Mouse (Mus musculus): Measurements from ENCODE around the gene Oxnad1. TPM values are rescaled to one million over a fixed set of nuclear protein-coding genes. Genes with fewer than 3 reads are reported as not detected.
"Not testable (repeated sequence)": the region's sequence is repeated elsewhere in the genome, so short reads cannot be mapped to it uniquely, and the experiment has no call there.

The Oxnad1 gene
- total and polyA plus RNA-seq, 2 experiments from 2014 or later: 22.4 to 26.2 TPM

DNA sequence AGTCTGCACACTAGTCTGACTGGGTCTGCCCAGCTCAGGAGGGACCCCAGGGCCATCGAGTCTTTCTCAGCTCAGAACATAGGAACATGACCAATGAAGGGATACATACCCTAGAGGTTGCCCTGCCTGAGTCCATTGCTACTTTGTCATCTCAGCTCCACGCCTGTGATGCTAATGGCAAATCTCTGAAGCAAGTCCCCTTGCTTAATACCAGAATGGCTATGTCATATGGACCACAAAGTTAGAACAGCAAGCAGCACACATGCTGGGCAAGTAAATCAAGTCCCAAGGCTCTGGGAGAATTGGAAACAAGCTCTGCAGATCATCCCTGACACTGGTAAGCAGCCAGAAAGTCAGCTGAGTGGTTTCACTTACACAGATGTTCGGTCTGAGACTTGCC, 13.8 kb downstream of the Oxnad1 start:
- Histone ChIP-seq H3K4me2 (ENCODE audit: low read depth) (no peak overlapping the region), H3K9ac (no peak overlapping the region), H3K4me1 (ENCODE audit: insufficient read depth) (no peaks in the 10 kb centered on the region), H3K27me3 (ENCODE audit: insufficient read depth, low read length) (no peaks in the 10 kb centered on the region), H3K4me3 (ENCODE audit: low read depth, low read length) (no peak overlapping the region), H3K36me3 (ENCODE audit: insufficient read depth) (peaks cover 62% of the 10 kb centered on the region), H3K27ac (ENCODE audit: low read depth, low read length) (no peak overlapping the region), H3K9me3 (ENCODE audit: low read length) (no peaks in the 10 kb centered on the region)
- WGBS: 92% methylated on average over 3 of the region's 3 CpGs
- no peak for TF ChIP-seq CTCF (IDR thresholded peaks at IDR 0.05; ENCODE audit: low read depth)
- DNase-seq: no peak
- ATAC-seq: no peak

DNA sequence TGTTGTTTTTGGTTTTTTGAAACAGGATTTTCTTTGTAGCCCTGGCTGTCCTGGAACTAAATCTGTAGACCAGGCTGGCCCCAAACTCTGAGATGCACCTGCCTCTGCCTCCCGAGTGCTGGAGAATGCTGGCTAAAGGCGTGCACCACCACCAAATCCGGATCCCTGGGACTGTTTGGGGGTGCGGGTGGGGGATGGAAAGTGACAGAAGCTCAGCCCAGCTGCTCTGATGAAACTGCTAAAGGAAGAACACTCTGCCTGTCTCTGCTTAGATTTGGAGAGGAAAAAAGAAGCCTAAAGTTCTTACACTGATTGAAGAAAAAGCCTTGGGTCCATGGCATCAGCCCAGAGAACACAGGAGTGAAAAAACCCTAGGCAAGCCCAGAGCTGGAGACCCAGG, 18.4 kb downstream of the Oxnad1 start:
- Histone ChIP-seq H3K4me2 (ENCODE audit: low read depth) (no peak overlapping the region), H3K4me1 (ENCODE audit: insufficient read depth) (no peaks in the 10 kb centered on the region), H3K36me3 (ENCODE audit: insufficient read depth) (peaks cover 35% of the 10 kb centered on the region), H3K27ac (ENCODE audit: low read depth, low read length) (no peak overlapping the region), H3K27me3 (ENCODE audit: insufficient read depth, low read length) (no peaks in the 10 kb centered on the region), H3K4me3 (ENCODE audit: low read depth, low read length) (no peak overlapping the region), H3K9me3 (ENCODE audit: low read length) (no peaks in the 10 kb centered on the region), H3K9ac (no peak overlapping the region)
- DNase-seq: no peak
- no peak for TF ChIP-seq CTCF (IDR thresholded peaks at IDR 0.05; ENCODE audit: low read depth)
- ATAC-seq: no peak
- 86% methylated on average over 4 of the region's 4 CpGs for WGBS

DNA sequence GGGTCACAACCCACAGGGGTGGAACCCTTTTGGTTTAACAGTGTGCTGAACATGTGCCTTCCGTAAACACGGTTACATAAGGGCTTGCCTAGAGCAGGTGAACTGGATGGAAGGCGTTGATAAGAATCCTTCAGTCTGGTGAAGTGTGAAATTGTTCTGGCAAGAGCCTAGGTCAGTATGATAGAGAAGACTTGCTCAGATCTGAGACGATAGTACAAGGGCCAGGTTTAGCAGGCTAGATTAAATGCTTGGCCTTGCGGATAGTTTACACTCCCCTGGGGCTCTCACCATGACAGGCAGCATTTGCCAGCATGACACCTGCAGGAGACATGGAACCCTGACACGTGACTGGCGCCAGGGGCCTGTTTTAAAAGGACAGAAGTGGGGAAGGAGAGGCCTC, 20.5 kb downstream of the Oxnad1 start:
- ATAC-seq (no peak), DNase-seq (no peak)
- WGBS: 65% methylated on average over 7 of the region's 7 CpGs
- Histone ChIP-seq H3K4me3 (ENCODE audit: low read depth, low read length) (no peak overlapping the region), H3K27ac (ENCODE audit: low read depth, low read length) (no peak overlapping the region), H3K4me2 (ENCODE audit: low read depth) (no peak overlapping the region), H3K27me3 (ENCODE audit: insufficient read depth, low read length) (no peaks in the 10 kb centered on the region), H3K9me3 (ENCODE audit: low read length) (no peaks in the 10 kb centered on the region), H3K36me3 (ENCODE audit: insufficient read depth) (peaks cover 15% of the 10 kb centered on the region), H3K4me1 (ENCODE audit: insufficient read depth) (no peaks in the 10 kb centered on the region), H3K9ac (no peak overlapping the region)
- TF ChIP-seq CTCF (IDR thresholded peaks at IDR 0.05; ENCODE audit: low read depth): no peak

DNA sequence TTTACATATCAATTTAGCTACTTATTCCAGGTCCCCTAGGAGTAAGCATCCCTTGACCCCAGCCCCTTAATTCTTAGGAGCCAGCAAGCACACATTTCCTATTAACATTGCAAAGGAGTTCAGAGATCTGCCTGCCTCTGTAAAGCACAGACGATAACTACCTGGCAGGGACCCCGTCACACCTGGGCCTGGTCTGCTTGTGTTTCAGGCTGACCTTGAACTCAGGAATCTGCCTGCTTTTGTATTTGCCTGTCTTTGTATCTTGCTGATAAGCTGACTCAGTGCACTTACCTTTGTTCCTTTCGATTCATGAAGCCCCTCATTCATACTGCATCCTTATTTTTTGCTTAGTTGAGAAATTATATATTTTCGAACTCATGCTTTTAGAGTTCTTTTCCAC, 21.7 kb downstream of the Oxnad1 start:
- Histone ChIP-seq H3K27ac (ENCODE audit: low read depth, low read length) (no peak overlapping the region), H3K4me1 (ENCODE audit: insufficient read depth) (no peaks in the 10 kb centered on the region), H3K4me2 (ENCODE audit: low read depth) (no peak overlapping the region), H3K27me3 (ENCODE audit: insufficient read depth, low read length) (no peaks in the 10 kb centered on the region), H3K9ac (no peak overlapping the region), H3K36me3 (ENCODE audit: insufficient read depth) (peaks cover 10% of the 10 kb centered on the region), H3K4me3 (ENCODE audit: low read depth, low read length) (no peak overlapping the region), H3K9me3 (ENCODE audit: low read length) (no peaks in the 10 kb centered on the region)
- ATAC-seq (no peak), DNase-seq (no peak)
- no peak for TF ChIP-seq CTCF (IDR thresholded peaks at IDR 0.05; ENCODE audit: low read depth)
- WGBS: 90% methylated on average over 4 of the region's 4 CpGs

DNA sequence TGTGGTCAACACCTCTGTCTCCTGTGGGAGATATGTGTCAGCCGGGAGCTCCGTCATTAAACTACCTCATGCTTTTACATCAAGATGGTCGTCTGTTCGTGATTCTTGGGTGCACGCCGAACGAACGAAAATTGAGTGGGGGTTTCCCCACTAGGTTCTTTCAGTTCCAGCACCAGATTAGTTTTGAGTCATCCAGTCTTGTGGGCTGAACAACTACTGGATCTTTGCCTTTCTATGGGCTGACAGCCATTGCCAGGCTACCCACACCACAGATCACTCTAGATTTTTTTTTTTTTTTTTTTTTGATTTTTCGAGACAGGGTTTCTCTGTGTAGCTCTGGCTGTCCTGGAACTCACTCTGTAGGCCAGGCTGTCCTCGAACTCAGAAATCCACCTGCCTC, 26.9 kb downstream of the Oxnad1 start:
- H3K4me2 ChIP-seq (ENCODE audit: low read depth); H3K27me3 ChIP-seq (ENCODE audit: insufficient read depth, low read length); H3K9ac ChIP-seq; H3K36me3 ChIP-seq (ENCODE audit: insufficient read depth); H3K4me1 ChIP-seq (ENCODE audit: insufficient read depth); H3K4me3 ChIP-seq (ENCODE audit: low read depth, low read length); ATAC-seq; H3K9me3 ChIP-seq (ENCODE audit: low read length); DNase-seq; H3K27ac ChIP-seq (ENCODE audit: low read depth, low read length): not testable (repeated sequence)
- WGBS: 93% methylated on average over 10 of the region's 10 CpGs

DNA sequence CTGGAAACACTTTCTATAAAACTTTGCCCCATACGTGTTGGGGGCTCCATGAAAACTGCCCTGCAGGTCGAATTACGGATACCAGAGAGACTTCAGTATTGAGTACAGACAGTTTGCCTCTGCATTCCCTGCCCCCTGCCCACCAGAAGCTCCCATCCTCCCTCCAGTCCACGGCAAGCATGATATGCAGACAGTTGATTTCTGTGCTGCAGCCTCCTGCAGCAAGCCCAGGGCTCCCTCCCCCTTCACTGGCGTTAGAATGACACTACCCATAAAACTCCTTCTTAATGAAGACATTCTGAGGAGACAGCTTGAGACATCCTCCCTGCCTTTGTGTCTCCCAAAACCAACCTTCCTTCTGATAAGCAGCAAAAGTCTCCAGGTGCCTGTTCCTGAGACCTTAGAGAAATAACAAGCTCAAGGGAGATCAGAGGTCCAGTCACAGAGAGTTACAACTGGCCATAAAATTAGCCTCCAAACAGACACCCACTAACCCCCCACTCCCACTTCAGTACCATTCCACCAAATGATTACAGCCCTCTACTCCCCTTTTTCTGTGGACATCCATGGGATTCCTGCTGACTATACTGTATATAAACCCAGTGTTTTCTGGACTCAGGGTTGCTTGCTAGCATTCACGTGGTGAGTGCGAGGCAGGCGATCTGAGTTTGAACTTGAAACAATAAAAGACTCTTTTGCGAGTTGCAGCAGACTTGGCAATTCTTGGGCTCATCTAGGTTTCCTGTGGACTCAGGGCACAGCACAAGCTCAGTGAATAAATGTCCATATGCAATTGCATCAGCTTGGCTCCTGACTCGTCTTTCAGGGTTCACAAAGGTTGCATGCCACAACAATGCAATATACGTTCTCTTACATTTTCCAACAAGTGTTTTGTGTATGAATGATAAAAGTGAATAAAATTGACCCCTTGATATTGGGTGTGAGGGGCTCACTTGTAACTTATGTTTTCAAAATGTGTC, 36.1 kb downstream of the Oxnad1 start:
- H3K36me3 ChIP-seq (ENCODE audit: insufficient read depth): no peaks in the 10 kb centered on the region
- no peak overlapping the region for H3K27ac ChIP-seq (ENCODE audit: low read depth, low read length)
- 73% methylated on average over 11 of the region's 11 CpGs for WGBS
- no peak overlapping the region for H3K9ac ChIP-seq
- no peak for DNase-seq
- H3K9me3 ChIP-seq (ENCODE audit: low read length): no peaks in the 10 kb centered on the region
- no peak for TF ChIP-seq CTCF (IDR thresholded peaks at IDR 0.05; ENCODE audit: low read depth)
- no peaks in the 10 kb centered on the region for H3K27me3 ChIP-seq (ENCODE audit: insufficient read depth, low read length)
- no peak overlapping the region for H3K4me3 ChIP-seq (ENCODE audit: low read depth, low read length)
- H3K4me1 ChIP-seq (ENCODE audit: insufficient read depth): no peaks in the 10 kb centered on the region
- no peak for ATAC-seq
- no peak overlapping the region for H3K4me2 ChIP-seq (ENCODE audit: low read depth)

DNA sequence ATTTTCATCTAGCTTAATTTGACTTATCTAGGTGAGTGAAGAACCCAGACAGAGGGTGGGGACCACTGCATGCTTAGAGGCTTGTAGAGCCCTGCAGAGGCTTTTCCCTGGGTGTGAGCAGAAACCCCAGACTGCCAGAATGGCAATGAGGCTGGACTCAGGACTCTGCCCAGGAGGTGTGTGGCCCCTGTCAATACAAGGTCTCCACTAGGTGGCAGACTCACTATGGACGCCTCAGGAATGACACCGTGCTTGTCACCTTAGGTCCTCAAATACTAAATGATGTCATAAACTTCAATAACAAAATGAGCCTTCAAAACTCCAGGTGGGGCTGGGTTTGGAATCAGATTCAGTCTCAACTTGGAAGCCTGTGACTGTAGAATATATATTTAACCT, 36.7 kb downstream of the Oxnad1 start:
- H3K4me3 ChIP-seq (ENCODE audit: low read depth, low read length): no peak overlapping the region
- H3K27me3 ChIP-seq (ENCODE audit: insufficient read depth, low read length): no peaks in the 10 kb centered on the region
- H3K27ac ChIP-seq (ENCODE audit: low read depth, low read length): no peak overlapping the region
- H3K36me3 ChIP-seq (ENCODE audit: insufficient read depth): no peaks in the 10 kb centered on the region
- H3K4me2 ChIP-seq (ENCODE audit: low read depth): no peak overlapping the region
- no peaks in the 10 kb centered on the region for H3K9me3 ChIP-seq (ENCODE audit: low read length)
- ATAC-seq: no peak
- DNase-seq: no peak
- TF ChIP-seq CTCF (IDR thresholded peaks at IDR 0.05; ENCODE audit: low read depth): no peak
- H3K9ac ChIP-seq: no peak overlapping the region
- WGBS: 41% methylated on average over 2 of the region's 2 CpGs
- H3K4me1 ChIP-seq (ENCODE audit: insufficient read depth): no peaks in the 10 kb centered on the region

All from forebrain, postnatal 0 days (tissue).